Mouse (Mus musculus) frontal cortex, adult 2 months (tissue): ENCODE data around the gene Cdk2ap2. TPM values are rescaled to one million over a fixed set of nuclear protein-coding genes. Genes with fewer than 3 reads are reported as not detected.
"Not testable (repeated sequence)": the region's sequence is repeated elsewhere in the genome, so short reads cannot be mapped to it uniquely, and the experiment has no call there.

ENCODE experiments used
- DNase-seq, 2 experiments: peaks; one replicate each; pipeline ENCODE4 v3.0.0; 2022; ENCODE audit warnings: low spot score in 1 of 2; ENCODE audit errors: extremely low spot score in 1 of 2
- polyA plus RNA-seq: library from polyadenylated mRNA; depleted of rRNA; stranded (reverse); fragments of >200 nt; gene quantifications from 2 replicates; pipeline ENCODE4 v1.2.3, GENCODE M21; 2012

The Cdk2ap2 gene
- polyA plus RNA-seq, 1 experiment = 50.3 TPM

- no peak for DNase-seq
Measured at GRCm38 (mm10) chr19:4113806-4114230, 16.8 kb downstream of the Cdk2ap2 start.

- DNase-seq = no peak
Measured at GRCm38 (mm10) chr19:4114551-4114950, 17.6 kb downstream of the Cdk2ap2 start.

- no peak for DNase-seq
Measured at GRCm38 (mm10) chr19:4115144-4115543, 18.2 kb downstream of the Cdk2ap2 start.

- no peak for DNase-seq
Measured at GRCm38 (mm10) chr19:4115816-4116215, 18.8 kb downstream of the Cdk2ap2 start.

GRCm38 (mm10) chr19:4117006-4117405 is 20.0 kb downstream of the Cdk2ap2 start:
- DNase-seq = no peak

- no peak for DNase-seq
Measured at GRCm38 (mm10) chr19:4118350-4118749, 21.4 kb downstream of the Cdk2ap2 start.

GRCm38 (mm10) chr19:4119716-4120487 is 22.9 kb downstream of the Cdk2ap2 start:
- no peak for DNase-seq

- no peak for DNase-seq
Measured at GRCm38 (mm10) chr19:4120496-4120895, 23.5 kb downstream of the Cdk2ap2 start.

- peak; percentile 96 to 99 for DNase-seq
Measured at GRCm38 (mm10) chr19:4121097-4121805, 24.3 kb downstream of the Cdk2ap2 start.

- DNase-seq = not testable (repeated sequence)
Measured at GRCm38 (mm10) chr19:4121896-4122295, 24.9 kb downstream of the Cdk2ap2 start.

- no peak for DNase-seq
Measured at GRCm38 (mm10) chr19:4122411-4123370, 25.7 kb downstream of the Cdk2ap2 start.

- DNase-seq = no peak
Measured at GRCm38 (mm10) chr19:4124432-4124831, 27.4 kb downstream of the Cdk2ap2 start.

- DNase-seq = peak in 1 of 2 experiments; percentile 46
Measured at GRCm38 (mm10) chr19:4125268-4125667, 28.3 kb downstream of the Cdk2ap2 start.

- peak; percentile 96 to 98 for DNase-seq
Measured at GRCm38 (mm10) chr19:4125741-4126696, 29.0 kb downstream of the Cdk2ap2 start, which contains the start of gene Aip. TSS of gene Aip (minus strand) at chr19:4125858.

GRCm38 (mm10) chr19:4126759-4127495 is 29.9 kb downstream of the Cdk2ap2 start:
- no peak for DNase-seq

GRCm38 (mm10) chr19:4129462-4129861 is 32.5 kb downstream of the Cdk2ap2 start:
- no peak for DNase-seq

- DNase-seq = no peak
Measured at GRCm38 (mm10) chr19:4130106-4130505, 33.1 kb downstream of the Cdk2ap2 start.

GRCm38 (mm10) chr19:4131075-4131474 is 34.1 kb downstream of the Cdk2ap2 start:
- no peak for DNase-seq

- no peak for DNase-seq
Measured at GRCm38 (mm10) chr19:4131768-4132167, 34.8 kb downstream of the Cdk2ap2 start.
